Mouse (Mus musculus) c-Kit-positive CD71-negative TER-119-negative erythroid progenitor cells, embryonic 14.5 days (primary cell): ENCODE measurements at regions not wholly inside any gene's neighbourhood (a gene's known extent, or its start where the extent isn't known, plus 50 kb on each side); places are given as distances from the start of the nearest gene placed in this dataset.
A peak's percentile ranks its signal among the peaks of the same experiment; 100 is the strongest.
"Not testable (repeated sequence)": the region's sequence is repeated elsewhere in the genome, so short reads cannot be mapped to it uniquely, and the experiment has no call there.

ENCODE experiments used
- DNase-seq: peaks from one replicate; pipeline ENCODE4 v3.0.0-alpha.2; 2013; ENCODE audit warnings: low read depth

DNA sequence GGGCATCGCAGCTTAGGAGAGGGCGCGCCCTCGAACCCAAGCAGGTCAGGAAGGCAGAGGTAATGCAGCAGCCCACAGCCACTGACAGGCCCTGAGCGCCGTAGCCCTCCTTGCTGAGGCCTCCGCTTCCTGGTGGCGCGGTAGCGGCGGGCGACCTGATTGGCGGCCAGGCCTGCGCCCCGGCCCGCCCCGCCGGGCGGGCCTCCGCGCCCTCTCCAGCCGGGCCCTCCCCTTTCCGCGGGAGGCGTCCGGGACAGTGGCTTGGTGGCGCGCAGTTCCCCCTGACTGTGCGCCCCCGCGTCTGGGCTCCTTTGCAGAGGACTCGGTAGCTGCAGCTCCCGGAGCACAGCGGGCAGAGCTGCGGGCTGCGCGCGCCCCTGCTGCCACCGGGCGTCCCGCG lies 242.1 kb downstream of the Gm21863 start:
- DNase-seq: peak; percentile 32

DNA sequence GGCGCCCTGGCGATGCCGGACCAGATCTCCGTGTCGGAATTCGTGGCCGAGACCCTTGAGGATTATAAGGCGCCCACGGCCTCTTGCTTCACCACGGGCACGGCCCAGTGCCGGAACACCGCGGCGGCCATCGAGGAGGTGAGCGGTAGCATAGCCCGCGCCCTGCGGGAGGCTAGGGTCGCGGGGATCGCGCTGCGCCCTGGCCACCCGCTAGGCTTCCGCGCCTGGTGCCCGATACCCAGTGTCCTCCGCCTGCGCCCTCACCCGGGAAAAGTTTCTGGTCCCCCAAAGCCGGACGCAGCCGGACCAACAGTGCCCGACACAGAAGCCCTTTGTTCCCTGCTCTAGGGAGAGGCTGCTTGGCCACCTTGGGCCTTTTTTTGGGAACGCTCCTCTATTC lies 242.6 kb downstream of the Gm21863 start:
- DNase-seq: peak; percentile 5

DNA sequence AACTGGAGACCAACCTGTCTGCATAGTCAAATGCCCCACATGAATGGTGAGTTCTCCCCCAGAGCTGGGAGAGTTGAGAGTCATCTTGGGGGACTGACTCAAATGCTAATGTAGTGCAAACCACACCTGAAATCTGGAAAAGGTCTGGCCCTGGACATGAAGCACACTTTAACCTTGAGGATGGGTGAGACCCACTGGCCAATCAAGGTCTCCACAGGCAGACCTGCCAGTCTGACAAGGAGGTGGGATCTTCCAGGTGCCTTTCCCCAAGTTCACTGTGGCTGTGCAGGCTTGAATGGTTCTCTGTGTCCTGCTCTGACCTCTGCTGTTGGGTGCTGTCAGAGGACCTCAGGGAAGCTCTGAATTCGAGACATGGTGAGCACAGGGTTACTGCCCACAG lies 269.6 kb downstream of the Gm21863 start:
- DNase-seq: not testable (repeated sequence)

DNA sequence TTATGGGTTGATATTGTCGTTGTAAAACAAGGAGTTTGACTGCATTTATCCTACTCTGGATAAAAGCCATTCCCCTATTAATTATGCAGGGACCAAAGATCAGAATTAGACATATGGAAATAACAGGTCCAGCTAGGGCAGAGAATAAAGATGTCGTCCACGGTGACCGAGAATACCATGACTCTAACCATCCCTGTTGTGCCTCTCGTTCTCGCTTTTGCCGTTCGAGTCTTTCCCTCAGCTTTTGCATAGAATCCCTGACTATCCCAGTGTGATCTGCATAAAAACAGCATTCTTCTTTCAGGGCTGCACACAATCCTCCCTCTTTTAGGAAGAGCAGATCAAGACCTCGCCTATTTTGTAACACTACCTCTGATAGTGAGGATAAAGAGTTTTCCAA lies 272.5 kb downstream of the Gm21863 start:
- not testable (repeated sequence) for DNase-seq

DNA sequence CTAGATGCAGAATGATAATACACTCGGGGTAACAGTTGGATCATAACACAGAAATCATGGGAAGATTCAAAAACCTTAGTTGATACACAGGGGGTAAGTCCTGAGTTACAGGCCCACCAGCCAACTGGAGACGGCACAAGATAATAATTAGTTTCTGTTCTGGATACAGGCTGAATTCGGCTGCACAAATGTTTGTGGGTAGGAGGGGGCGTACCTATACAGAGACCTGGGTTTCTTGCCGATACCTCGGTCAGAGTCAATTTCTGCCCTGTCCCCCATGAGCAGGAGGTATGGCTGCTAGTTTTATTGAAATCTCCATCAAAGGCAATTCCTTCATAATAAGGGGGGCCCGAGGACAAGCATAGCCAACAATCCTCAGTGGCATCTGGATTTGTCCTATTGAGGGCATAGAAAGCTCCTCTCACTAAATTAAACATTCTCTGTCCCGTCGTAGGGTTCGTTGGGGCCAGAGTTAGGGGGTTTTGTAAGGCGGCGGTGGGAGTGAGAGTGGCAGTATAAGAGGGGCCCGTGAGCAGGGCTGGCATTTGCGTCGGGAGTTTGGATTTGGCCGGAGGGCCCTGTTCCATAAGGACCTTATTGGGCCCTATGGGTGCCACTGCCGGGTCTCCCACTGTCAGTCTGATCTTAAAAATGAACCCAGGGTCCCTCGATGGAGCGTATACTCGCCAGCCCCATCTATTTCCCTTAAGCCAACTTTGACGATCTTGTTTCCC lies 273.3 kb downstream of the Gm21863 start:
- not testable (repeated sequence) for DNase-seq

DNA sequence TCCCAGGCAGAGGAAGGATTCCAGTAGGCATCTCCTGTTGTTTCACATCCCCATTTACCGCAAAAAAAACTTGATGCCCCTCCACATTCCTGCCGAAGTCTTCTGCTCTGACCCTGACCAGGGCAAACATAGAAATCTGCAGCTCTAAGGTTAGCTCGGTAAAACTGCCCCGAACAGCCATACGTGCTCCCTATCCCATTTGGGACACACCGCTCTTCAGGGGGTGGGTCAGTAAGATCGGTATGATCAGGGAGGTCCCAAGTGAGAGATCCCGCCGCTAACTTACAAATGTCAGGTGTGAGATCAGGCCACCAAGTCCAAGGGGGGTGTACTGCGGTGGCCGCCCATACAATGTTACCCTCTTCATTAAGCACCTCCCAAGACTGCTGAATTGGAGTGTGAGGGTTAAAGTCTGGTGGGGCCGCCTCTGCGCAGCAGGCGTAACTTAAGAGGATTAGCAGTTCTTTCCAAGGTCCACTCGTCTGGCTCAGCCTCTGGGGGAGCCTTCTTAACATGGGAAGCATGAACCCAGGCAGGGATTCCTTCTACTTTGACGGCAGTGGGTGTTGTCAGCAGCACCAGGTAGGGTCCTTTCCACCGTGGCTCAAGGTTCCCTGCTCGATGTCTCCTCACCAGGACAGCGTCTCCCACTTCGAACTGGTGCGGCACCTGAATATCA lies 274.2 kb downstream of the Gm21863 start:
- DNase-seq: not testable (repeated sequence)

DNA sequence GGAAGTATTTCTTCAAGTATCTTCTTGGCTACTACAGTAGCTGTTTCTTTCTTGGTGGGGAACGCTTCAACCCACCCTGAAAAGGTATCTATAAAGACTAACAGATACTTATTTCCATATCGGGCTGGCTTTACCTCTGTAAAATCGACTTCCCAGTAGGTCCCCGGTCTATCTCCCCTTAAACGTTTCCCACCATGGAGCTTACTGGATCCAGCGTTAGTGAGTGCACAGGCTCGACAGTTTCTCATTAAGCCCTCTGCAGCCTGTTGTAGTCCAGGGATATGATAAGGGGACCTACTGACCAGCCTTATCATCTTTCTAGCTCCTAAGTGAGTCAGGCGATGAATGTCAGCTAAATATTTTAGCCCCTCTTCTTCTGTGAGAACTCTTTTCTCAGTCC lies 275.1 kb downstream of the Gm21863 start:
- not testable (repeated sequence) for DNase-seq

DNA sequence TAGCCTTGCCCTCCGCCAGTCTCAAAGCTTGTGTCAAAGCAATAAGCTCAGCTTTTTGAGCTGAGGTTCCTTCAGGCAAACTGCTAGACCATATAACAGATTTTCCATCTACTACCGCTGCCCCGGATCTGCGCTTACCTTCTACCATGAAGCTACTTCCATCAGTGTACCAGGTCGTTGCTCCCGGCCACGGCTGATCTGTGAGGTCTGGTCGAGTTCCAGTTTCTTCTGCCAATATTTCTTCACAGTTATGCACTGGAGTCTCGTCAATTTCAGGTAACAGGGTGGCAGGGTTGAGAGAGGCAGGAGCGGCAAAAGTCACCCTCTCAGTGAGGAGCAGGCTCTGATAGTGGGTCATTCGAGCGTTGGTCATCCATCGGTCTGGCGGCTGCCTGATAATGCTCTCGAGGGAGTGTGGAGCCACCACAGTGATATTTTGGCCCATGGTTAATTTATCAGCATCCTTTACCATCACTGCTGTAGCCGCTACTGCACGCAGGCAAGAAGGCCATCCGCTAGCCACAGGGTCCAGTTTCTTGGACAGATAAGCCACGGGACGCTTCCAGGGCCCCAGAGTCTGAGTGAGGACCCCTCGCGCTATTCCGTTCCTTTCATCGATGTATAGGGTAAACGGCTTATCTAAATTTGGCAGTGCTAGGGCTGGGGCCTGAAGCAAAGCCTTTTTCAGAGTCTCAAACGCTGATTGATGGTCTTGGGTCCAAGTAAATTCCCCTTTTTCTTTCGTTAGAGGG lies 276.0 kb downstream of the Gm21863 start:
- no peak for DNase-seq

DNA sequence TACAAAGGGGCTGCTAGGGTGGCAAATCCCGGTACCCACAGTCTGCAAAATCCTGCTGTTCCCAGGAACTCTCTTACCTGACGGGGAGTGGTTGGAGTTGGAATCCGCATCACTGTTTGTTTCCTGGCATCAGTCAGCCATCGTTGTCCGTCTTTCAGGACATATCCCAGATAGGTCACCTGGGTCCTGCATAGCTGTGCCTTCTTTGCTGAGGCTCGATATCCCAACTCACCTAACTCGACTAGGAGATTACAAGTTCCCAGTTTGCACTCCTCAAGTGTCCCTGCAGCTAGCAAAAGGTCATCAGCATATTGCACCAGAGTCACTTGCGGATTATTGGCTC lies 276.6 kb downstream of the Gm21863 start:
- no peak for DNase-seq

DNA sequence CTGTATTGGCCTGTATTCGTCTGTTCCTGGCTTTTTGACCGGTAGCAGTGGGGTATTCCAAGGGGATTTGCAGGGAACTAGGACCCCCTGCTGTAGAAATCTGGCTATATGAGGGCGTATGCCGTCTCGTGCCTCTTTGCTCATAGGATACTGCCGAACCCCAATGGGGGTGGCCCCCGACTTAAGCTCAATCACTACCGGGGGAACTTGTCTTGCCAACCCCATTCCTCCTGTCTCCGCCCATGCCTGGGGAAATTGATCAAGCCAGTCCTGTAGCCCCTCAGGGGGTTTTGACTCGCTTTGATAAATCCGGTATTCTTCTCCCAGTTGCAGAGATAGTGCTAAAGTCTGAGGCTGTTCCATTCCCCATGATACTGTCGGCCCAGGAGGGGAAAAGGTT lies 277.2 kb downstream of the Gm21863 start:
- no peak for DNase-seq

DNA sequence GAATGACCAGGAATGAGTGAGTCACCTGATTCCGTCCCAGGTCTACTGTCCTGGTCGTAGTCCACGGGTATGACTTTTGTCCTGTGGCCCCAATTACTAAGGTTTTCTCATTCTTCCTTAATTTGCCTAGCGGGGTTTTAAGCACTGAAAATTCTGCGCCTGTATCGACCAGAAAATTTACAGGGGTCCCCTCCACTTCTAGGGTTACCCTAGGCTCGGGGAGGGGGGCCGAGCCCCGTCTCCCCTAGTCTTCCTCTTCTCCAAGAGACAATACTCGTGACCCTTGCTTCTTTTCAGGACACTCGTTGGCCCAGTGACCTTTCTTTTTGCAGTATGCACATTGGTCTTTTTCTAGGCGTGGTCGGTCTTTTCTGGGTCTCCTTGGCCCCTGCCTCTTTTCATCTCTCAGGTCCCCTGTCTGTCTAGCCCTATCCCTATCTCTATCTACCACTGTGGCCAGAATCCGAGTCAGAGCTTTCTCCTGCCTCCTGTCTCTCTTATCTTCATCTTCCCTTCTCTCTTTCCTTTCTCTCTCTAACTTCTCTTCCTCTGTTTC lies 277.8 kb downstream of the Gm21863 start:
- DNase-seq: no peak

DNA sequence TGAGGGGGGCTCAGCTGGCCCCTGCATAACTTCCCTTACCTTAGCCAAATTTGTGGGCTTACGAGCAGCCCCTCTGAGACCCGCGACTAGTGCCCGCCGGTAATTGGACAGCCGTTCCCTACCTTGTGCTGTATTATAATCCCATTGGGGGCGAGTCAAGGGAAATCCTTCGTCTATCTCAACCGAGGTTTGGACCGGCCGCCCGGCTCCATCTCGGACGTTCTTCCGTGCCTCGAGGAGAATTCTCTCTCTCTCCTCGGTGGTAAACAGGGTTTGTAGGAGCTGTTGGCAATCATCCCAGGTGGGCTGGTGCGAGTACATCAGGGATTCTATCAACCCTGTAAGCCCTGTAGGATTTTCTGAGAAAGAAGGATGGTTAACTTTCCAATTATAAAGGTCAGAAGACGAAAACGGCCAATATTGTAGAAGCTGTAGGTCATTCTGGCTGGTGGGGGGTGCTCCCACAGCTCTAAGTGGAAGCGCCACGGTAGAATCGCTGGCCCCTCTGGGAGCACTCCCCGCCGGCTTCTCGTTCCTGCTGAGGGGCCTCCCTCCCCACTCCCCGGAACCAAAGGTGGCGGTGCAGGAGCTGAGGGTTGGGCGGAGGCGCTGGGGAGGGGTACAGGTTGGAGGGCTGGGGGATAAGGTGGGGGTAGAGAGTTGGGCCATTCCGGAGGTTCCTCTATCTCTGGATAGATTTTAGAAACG lies 278.6 kb downstream of the Gm21863 start:
- DNase-seq: no peak

DNA sequence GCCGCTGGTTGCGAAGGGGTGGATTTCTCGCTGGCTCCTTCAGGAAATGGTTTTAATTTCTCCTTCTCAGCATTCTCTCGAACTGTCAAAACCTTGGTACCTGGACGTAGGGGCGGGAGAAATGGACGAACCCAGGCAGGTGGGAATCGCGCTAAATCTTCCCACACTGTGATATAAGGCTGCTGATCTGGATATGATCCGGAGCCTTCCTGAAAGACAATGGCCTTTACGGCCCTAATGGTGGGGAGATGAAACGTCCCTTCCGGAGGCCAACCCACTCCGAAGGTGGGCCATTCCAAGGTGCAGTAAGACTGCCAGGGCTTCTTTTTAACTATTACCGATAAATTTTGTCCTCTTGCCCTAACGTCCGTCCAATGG lies 279.1 kb downstream of the Gm21863 start:
- no peak for DNase-seq

DNA sequence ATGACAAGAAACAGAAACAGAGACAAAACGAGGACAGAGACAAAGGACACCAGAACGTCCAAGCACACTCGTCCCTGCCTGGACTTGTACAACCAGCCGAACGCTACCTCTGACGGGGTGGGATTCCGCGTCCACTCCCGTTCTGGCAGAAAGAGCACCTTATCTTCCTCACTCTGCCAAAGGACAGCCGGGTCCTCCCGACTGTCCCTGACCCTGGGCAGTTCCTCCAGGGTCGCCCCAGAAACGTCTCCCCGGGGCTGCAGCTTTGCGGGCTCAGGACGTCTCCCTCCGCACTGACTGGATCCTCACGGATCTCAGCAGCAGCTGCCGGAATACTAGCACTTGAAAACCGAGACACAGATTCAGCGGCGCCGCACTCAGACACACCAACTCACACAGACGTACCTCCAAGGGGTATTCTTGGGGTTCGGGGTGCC lies 279.6 kb downstream of the Gm21863 start:
- DNase-seq: no peak
